Mouse (Mus musculus) frontal cortex, postnatal 10 days (tissue): ENCODE measurements around the gene Olfml1.

Experiments used
- DNase-seq, 2 experiments: peaks; one replicate each; pipeline ENCODE4 v3.0.0; 2022; ENCODE audit warnings: low spot score in 2 of 2, mixed read lengths in 1 of 2

Gene Olfml1

DNA sequence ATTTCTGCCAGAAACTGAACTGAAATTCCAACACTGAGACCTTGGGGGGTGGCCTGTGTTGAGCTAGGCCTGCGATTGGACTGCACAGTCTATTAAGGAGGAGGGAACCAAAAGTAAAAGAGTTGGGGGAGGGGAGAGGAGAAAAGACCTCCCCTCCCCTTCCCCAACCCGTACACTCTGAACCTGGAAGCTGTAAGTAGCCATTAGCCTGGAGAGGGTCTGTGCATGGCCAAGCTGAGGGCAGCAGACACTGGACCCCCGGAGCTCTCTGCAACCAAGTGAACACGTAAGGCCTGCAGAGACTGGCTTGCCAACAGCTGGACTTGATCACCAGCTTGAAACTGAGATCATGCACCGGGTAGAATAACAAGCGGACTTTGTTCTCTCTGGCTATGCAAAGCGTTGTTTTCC lies at the start of gene Olfml1:
TSS of gene Olfml1 (plus strand) at position 186 of the 411 bp plus-strand sequence.
- DNase-seq: peak; percentile 6 to 10

DNA sequence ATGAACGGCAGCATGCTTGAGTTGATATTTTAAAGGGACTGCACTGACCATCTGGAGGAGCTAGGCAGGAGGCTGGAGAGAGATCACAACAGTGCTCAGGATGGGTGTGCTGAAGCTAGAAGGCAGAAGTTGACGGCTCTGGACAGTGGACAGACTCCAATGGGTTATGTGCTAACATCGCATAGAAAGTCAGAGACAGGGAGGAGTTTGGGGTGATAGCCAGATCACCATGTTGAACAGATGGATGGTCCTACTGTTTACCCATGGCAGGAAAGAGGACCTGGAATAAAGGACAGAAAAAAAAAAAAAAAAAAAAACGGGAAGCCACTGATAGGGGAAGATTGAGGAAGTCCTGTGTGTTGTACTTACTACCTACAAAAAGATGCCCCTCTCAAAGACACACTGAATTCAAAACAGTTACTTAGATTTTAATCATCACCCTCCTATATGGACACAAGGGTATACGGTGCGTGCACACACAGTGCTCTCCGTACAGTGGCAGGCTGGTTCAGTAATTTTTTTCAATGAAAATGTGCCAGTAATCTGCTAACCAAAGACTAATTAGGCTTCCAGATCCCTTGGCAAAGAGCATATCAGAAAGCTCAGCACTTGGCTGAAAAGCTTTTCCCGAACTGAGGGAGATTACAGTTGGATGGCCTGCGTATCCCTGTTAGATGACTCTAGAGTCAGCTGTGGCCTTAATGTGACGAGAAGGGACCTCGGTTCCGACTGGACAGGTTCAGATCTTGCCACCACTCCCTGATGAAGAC lies 47.8 kb upstream of the Olfml1 start:
- no peak for DNase-seq

DNA sequence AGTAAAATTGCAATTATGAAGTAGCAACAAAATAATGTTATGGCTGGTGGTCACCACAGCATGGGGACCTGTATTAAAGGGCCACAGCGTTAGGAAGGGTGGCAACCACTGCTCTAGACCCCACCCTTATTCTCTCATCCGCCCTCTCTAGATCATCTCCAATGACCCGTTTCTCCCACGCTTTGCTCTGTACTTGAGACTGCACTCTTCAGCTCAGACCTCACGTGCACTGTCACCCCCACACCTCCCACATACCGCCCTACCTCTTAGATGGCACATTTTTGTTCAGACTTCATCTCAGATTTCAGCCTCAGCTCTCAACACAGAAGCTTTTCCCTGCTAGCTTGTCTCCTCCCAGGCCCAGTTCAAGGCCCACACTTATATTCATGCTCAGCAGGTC lies 45.8 kb upstream of the Olfml1 start:
- DNase-seq: no peak

DNA sequence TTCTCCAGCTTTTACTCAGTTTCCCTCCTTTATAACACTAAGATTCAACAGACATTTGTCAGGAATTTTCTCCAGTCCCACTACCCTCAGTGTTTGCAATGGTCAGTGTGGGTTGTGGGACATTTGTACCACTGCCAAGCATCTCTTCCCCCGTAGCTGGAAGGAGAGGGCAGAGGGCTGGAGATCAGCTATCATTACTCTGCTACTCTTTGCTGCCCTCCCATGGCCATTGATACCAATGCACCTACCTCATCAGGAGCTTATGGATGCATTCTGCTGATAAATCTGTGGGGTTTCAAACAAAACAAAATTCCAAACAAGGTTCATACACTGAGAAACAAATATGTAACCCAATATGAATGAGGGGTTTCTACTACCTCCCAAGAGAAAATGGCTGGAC lies 40.9 kb upstream of the Olfml1 start:
- DNase-seq: peak; percentile 9 to 51

DNA sequence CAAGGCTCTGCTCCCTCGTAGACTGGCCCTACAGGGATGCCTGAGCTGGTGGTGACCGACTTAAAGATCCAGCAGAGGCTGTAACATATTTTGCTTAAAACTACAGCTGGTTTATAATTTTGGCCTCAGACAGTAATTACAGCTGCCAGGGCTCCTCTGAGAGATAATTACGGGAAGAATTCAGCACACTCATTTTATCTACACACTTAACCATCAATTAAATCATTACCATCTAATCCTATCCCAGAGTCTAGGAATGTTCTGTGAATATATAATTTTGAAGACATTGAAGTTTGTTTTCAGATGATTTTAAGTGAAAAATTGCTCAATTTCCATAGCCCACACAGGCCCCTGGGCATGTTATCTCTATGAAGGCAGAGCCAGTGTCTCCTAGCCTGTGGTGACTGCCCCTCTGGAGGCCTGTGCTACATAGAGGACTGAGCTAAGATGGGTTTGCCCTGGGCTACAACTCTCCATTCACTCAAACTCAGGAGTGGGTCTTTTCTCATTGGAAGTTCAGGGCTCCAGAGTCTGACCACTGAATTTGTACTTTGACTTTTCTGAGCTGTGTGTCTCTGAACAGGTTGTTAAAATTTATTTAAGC lies 39.0 kb upstream of the Olfml1 start:
- DNase-seq: no peak

DNA sequence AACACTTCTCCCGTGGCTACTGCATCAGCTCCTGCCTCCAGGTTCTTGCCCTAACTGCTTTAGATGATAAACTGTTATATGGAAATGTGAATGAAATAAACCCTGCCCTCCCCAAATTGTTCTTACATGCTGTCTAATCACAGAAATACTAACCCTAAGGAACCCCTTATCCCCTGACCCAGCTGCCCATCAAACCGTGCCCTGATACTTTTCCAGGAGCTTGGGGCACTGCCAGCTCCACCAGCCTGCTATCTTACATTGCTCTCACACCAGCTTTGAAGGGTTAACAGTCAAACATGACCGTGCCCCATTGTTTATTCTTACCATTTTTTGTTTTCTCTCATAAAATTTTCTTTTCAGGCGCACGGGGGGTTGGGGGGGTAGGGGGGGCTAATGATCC lies 37.9 kb upstream of the Olfml1 start:
- no peak for DNase-seq

DNA sequence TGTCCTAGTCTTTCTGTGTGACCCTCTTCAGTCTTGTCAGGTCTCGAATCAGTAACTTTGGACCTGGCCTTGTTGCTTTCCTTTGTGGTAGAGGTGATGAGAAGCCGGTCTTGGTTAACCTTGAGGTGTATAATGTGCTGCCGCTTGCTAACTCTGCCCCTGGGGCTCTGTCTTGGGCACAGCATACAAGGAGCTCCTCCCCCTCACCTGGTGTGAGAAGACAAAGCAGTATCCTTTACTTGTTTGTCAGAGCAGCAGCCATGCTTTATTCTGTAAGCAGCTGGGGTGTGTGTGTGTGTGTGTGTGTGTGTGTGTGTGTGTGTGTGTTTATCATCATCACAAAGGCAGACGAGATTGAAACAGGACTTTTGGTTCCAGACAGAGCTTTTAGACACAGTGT lies 31.9 kb upstream of the Olfml1 start:
- no peak for DNase-seq

DNA sequence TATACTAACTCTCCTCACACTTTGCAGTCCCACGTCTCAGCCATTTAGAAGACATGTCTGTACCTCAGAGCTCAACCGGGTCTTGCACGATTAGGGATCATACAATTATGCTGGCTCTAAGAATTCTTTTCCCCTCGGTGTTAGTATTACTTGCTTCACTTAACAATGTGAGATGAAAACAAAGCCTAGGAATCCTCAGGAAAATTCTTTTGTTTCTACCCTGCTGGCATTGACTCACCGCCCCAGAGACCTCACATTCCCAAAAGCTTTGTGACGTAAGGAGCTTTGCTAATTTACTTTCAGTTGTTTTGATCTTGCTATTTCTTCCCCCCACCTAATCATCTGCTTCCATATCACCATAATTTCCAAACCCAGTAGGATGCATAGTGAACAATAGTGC lies 30.7 kb upstream of the Olfml1 start:
- no peak for DNase-seq

DNA sequence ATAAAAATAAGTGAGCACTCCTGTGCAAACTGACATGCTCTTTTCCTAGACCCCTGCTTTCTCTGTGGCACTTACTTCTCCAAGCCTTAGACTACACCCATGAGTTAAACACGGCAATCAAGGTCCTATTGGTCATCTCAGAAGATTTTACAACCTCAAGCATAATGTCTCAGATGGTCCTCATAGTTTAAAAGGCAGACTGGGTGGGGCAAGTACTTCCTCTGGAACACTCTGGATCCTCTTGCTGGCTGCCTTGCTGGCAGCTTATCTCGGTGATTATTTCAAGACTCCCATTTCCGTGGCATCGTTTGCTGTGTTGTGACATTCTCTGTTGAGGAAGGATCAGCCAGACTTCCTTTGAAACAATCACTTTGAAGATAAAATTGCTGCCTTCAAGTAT lies 27.2 kb upstream of the Olfml1 start:
- no peak for DNase-seq

DNA sequence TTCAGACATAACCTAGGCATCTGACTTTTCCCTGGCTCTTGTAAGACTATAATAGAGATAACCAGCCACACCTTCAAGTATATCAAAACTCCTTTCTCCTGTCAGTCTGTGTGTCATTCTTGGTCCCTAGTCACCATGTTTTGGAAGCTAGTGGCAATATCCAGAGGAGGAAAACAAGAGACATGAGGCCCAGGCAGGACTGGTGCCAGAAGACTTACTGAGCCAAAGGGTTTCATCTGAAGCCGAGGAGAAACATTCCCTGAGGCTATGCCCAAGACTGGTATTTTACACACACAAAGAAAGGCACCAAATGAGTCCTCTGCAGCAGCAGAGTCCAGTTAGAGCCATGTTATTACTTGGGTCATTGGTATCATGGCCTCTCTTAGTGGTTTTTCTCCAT lies 22.2 kb upstream of the Olfml1 start:
- no peak for DNase-seq

DNA sequence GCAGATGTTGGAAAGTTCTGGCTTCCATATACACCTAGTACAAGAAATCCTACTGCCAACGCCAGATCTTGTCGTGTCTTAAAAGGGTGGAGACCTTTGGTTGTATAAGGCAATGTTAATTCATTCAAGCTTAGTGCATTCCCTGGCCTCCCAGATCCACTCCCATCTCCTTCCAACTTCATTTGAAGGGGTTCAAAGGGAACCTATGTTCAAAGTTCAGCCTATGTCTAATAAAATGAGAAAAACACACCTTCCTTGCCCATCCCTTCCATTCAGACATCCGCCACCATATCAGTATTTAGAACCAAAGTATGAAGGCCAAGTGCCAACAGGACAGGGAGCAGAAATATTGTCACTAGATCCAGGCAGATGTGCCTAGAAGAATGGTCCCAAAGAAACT lies 19.4 kb upstream of the Olfml1 start:
- DNase-seq: no peak

DNA sequence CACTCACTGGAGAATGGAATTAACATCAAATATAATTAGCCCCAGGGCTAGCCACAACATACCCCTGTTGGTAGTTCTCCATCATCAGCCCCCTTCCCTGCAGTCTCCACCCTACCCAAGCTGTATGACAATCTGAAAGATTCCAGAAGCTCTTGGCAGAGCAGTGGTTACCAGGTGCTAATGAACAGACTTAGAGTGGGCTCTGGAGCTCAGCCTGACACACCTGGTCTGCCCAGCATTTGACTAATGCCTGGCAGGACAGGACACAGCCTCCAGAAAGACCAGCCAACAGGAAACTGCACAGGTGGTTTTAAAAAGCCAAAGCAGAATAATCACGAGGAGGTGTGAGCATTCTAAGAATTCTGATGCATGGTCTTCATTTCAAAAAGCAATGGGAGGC lies 13.8 kb upstream of the Olfml1 start:
- DNase-seq: no peak

DNA sequence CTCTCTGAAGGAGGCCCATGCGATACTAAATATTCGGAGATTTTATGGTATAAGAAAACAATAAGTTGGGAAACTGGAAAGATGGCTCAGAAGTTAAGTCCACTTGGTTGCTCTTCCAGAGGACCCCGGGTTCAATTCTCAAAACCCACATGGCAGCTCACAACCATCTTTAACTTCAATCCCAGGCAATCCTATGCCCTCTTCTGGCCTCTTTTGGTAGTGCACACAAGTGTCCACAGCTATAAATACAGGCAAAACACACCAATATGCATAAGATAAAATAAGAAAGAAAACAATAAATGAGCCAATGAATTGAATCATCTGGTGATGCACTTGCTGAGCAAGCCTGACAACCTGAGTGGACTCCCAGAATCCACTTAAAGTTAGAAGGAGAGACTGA lies 11.3 kb upstream of the Olfml1 start:
- DNase-seq: no peak

DNA sequence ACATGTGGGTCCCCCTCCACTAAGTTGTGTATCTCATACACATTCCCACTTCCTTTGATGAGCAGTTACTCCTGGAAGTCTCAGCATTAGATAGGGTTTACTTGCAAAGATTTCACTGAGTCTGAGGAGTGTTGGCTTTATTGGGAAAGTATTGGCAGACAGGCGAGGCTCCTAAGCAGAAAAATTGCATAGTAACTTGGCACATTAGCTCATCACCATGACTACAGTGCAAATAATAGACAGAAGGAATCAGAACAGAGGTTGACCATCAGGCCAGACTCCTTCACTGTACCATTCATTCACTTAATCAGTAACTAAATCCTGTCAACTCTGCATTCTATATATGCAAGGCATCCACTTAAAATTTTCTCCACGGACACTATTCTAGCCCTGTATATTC lies 6.6 kb upstream of the Olfml1 start:
- no peak for DNase-seq

DNA sequence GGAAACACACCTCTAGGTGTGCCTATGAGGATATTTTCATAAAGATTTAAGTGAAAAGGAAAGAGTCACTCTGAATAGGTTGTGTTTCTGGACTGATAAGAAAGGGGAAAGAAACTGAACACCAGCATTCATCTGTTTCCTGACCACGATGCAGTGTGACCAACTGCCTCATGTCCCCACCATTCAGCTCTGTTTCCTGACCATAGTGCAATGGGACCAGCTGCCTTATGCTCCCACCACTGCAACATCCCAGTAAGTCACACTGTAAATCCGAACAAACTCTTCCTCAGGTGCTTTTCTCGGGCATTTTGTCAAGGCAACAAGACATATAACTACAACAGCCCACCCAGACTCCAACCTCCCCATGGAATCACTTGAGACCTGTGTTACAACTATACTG lies 5.7 kb upstream of the Olfml1 start:
- DNase-seq: no peak

DNA sequence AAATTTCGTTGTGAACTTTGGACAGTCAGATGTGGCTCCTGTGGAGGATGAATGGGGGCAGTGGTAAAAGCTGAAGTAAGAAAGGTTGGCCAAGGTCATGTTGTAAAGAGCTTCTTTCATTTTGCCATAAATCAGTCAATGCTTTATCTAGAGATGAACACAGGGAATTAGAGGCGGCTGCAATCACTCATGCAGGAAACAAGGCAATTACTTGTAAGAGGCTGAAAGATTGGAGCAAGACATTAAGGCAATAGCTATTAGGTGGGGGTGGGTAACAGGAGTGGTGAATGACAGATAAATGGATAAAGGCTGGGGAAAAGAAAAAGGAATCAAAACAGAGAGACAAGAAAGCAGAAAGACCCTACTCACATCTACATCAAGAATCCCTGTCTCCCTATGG lies 3.5 kb upstream of the Olfml1 start:
- DNase-seq: no peak

DNA sequence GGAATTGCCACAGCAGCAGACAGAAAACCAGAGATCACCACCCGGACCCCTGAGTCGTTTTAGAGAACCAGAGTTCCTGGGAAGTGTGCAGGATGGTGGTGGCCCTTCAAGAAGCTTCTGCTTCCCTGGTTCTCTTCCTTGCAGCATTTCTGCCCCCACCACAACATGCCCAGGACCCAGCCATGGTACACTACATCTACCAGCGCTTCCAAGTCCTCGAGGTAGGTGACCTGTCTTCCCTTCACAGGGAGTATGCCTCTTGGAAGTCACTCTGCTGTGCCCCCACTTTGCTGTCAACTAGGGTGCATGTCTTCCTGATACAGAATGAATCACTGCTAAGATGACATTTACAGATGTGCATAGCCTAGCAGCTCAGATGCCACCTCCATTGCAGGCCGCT lies 428 bp downstream of the Olfml1 start:
- DNase-seq: no peak

DNA sequence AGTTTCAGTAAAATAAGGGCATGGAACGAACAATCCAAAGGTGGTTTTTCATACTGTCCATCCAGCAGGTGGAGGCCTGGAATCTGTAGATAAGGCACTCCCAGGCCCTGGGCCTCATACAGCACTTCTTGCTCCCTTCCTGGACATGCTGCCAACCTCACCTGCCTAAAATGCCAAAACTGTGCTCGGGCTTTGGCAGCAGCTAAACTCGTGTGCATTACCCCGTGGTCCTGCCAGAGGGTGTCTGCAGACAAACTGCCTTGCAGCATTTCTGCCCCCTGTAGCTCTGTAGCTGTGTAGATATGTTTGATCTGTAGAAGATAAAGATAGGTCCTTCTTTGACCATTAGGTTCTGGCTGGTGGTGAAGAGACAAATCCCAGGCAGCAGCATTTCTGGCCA lies 1.7 kb downstream of the Olfml1 start:
- no peak for DNase-seq

DNA sequence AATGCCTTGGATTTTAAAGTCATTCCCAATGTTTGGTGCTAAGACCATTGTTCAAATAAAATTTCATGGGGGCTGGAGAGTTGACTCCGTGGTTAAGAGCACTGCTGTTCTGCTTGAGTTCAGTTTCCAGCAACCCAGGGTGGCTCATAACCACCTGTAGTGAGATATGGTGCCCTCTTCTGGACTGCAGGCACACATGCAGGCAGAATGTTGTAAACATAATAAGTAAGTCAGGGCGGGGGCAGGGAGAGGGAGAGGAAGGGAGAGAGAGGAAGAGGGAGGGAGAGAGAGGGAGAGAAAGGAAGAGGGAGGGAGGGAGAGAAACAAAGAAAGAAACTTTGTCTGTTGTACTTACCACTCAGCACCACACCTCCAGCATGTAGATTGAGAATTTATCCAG lies 6.6 kb downstream of the Olfml1 start:
- no peak for DNase-seq

DNA sequence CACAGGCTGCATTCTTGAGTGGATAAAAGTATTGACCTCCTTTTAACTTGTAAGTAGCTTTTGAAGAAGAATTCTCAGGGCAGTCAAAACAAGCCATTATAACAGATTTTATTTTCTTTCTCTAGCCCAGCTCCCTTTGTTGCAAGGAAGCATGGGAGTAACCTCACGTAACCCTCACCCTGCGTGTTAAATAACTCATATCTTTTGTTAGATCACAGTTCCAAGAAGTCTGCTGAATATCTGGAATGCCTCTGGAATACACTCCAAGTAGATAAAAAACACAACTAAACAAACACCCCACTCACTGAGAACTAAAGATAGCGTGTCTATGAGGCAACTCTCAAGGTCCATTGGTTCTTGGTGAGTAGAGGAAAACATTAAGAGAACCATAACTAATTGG lies 7.0 kb downstream of the Olfml1 start:
- DNase-seq: no peak

DNA sequence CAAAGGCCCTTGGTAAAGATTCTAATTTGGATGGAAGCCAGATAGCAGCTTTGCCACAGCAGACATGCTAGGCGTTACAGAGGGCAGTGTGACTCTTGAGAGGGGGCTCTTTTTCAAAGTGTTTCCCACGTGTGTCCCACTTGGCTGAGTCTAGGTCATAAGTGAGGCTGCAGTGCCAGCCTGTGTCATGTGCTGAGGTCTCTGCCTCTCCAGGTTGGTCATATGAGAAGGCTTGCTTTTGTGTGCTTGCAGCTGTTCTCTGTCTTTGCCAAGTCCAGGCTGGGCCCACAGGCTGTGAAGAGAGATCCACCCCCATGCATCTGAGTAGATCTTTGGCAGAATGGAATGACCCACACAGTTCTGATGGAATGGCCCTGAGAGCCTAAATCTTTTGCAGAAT lies 25.4 kb downstream of the Olfml1 start:
- DNase-seq: peak in 1 of 2 experiments; percentile 5

DNA sequence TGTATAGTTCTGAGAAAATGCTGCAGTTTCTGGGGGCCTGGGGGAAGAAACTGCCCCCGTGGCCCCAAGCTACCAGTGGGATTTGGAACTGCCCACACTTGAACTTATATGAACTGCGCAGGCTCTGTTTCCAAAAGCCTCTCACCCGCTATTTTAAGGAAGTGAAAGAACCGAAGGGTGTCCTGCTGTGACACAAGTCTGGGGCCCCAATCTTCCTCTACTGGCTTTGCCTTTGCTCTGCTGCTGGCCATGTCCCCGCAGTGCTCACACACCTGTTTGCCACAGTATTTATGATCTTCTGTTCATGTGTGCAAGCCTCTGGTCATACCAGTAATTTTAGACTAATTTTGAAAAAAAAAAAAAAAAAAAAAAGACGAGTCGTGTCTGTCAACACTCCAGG lies 26.7 kb downstream of the Olfml1 start:
- no peak for DNase-seq

DNA sequence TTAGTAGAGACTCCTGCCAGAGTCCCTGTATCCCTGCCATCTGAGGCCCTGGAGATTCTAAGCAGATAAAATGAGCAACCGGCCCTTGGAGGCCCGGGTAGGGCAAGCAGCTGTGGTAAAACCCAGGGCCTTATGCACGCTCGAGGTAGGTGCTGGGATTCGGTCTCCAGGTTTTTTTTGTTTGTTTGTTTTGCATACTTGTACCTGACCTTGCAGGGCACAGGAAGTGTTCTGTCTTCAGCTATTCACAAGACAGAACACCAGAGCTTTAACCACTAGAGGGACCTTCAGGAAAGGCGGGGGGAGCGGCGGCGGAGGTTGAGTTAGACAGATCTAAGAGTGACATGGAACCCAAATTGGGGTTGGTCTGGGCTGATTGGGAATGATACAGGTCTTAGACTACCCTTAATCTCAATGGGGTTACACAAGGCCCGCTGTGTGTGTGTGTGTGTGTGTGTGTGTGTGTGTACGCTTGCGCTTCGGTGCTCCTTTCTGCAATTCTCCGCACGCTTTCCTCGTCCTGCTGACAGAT lies 27.1 kb downstream of the Olfml1 start:
- peak; percentile 10 to 27 for DNase-seq
